Mouse (Mus musculus): ENCODE measurements around the gene Sh3gl3.
"Not testable (repeated sequence)": the region's sequence is repeated elsewhere in the genome, so short reads cannot be mapped to it uniquely, and the experiment has no call there.

Gene Sh3gl3

DNA sequence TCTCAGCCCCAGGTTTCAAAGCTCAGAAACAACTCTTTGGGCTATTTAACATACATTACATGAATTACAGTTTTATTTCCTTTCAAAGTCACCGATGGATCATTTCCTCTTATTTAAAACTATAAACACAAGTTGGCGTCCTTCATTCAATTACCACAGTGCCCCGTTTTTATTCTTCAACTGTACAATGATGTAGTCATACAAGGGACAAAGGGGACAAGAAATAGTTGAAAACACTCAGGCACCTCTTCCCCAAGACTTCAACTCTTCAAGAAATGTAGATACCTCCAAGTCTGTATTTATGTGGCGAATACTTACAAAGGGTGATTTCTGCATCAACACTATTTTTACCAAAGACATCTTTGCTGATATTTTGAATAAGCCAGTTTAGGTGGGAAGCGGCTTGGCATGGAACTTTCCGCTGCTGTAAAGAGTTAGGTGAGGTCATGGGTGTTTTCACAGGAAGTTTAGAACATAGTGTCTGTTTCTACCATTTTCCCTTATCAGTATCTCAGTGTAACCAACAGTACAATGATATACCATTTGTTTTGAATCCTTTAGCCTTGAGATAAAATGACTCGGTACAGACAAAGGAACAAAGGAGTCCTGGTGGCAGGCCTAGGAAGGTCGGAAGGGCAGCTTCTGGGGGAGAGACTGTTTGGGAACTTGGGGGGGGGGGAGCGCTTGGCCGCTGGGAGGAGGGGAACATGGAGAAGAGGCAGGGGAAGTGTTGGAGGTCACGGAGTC lies 62.7 kb downstream of the Sh3gl3 start:
- no peak for DNase-seq

DNA sequence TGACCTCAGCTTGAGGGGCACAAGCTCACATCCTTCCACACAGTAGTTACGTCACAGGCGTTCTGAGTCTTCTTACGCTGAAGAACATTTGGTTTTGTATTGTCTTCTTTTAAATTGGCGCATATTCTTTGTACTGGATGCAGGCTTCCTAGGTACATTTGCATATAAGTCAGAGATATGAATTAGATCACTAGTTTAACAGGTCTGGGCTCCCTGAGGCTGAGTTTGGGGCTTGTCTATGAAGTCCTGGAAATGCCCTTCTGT lies 63.2 kb downstream of the Sh3gl3 start:
- no peak for DNase-seq

DNA sequence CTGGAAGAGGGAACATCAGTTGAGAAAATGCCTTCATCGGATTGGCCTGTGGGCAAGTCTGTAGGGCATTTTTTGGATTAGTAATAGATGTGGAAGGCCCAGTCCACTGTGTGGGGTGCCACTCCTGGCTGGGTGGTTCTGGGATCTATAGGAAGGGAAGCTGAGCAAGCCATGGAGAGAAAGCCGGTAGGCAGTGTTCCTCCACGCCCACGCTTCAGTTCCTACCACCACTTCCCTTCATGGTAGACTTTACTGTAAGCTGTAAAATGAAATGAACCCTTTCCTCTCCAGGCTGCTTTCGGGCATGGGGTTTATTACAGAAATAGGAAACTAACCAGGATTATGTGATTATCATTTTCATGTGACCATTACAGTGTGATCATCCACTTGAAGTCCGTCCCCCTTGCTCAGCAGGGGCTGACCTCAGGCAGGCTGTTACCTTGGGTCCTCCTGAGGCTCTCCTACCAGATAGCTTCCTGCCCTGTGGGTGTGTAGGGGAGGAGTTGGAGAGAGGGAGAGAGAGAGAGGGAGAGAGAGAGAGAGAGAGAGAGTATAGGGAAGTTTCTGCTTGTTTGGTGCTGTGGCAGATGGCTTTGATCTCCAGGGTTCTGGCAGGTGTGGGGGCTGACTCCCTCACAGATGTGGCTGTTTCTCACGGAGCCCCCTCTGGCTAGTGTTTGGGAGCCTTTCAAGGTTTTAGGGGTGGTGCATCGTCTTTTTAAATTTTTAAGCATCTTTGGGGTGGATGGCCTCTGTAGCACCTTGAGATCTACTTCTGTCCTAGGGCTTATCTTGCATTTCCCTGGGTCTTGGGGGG lies 67.0 kb downstream of the Sh3gl3 start:
- DNase-seq: no peak

DNA sequence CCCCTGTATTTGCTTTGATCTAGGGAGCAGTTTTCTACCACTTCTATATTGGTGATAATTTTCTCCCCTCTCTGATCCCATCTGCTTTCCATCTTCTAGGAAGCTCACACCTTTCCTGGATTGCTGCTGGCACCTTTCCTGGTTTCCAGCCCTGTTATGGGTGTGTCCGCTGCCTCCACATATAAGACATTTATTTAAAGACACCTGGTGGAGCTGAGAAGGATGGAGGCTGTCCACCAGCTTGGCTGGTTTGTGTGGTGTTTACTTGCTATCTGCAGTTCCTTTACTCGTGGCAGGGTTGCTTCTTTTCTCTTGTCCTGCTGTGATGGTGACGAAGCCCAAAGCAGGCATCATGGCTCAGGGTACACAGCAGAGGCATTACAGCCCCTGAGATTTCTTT lies 71.1 kb downstream of the Sh3gl3 start:
- DNase-seq: no peak

- DNase-seq: no peak
Observed at GRCm38 (mm10) chr7:82248953-82249695, 75.5 kb downstream of the Sh3gl3 start.

- no peak for DNase-seq
Observed at GRCm38 (mm10) chr7:82253309-82253708, 79.7 kb downstream of the Sh3gl3 start.

DNA sequence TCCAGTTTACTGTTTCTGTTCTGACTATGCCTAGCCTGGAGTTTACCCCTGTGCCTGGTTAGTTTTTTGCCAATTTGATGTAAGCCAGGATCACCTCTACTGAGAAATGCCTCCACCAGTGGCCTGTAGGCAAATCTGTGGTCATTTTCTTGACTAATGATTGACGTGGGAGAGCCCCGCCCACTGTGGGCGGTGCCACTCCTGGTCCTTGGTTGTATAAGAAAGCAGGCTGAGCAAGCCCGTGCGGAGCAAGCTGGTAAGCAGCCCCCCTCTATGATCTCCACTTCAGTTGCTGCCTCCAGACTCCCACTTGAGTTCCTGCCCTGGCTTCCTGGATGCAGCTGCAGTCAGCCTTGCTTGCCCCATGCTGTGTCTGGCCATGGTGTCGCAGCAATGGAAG lies 83.3 kb downstream of the Sh3gl3 start:
- DNase-seq: no peak

GRCm38 (mm10) chr7:82257530-82257929 lies 83.9 kb downstream of the Sh3gl3 start:
- no peak for DNase-seq

- peak in 1 of 2 experiments; percentile 32 for DNase-seq
Observed at GRCm38 (mm10) chr7:82260210-82260609, 86.6 kb downstream of the Sh3gl3 start.

GRCm38 (mm10) chr7:82263141-82263540 lies 89.5 kb downstream of the Sh3gl3 start:
- peak in 1 of 2 experiments; percentile 34 for DNase-seq

- no peak for DNase-seq
Observed at GRCm38 (mm10) chr7:82264119-82264518, 90.5 kb downstream of the Sh3gl3 start.

DNA sequence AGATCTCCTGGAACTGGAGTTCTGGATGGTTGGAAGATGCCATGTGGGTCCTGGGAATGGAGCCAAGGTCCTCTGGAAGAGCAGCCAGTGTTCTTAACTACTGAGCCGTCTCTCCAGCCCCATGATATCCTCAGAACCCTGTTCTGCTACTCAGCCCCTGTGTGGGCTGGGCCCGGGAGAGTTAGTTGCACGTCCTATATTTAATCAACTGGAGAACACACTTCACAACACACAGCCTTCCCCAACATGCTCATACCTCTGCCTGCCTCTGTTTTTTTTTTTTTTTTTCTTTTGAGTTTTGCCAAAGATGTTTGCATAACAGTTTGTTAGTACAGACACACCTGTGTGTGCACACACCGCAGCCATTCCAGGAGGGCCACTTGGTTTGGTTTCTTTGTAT lies 91.7 kb downstream of the Sh3gl3 start:
- DNase-seq: no peak

DNA sequence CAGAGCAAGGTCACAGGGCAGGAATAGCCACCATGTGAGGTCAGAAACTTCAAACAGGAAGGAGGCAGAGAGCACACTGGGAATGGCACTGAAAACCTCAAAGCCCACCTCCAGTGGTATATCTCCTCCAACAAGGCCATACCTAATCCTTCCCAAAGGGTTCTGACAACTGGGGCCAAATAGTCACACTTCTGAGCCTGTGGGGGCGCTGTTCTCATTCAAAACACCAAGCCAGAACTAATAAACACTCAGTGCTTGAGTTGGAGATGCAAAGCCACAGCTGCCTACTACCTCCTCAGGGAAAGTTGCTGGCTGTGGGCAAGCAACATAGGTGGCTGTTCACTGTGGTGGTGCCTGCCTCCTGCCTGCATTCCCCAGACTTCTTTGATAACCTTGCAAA lies 96.3 kb downstream of the Sh3gl3 start:
- no peak for DNase-seq

GRCm38 (mm10) chr7:82271742-82272141 lies 98.1 kb downstream of the Sh3gl3 start:
- no peak for DNase-seq

DNA sequence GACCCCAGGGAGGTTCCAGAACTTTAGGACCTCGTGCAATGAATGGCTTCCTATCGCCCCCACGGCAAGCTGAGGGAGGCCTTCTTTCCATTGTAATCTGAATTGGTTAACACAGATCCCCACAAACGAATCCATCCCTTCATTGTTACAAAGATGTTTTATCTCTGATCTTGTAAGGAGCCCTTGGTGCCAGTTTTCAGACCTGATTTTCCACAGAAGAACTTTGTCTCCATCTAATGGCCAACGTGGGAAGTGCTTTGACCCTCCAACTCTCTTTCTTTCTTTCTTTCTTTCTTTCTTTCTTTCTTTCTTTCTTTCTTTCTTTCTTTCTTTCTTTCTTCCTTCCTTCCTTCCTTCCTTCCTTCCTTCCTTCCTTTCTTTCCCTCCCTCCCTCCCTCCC lies 99.2 kb downstream of the Sh3gl3 start:
- DNase-seq: not testable (repeated sequence)

DNA sequence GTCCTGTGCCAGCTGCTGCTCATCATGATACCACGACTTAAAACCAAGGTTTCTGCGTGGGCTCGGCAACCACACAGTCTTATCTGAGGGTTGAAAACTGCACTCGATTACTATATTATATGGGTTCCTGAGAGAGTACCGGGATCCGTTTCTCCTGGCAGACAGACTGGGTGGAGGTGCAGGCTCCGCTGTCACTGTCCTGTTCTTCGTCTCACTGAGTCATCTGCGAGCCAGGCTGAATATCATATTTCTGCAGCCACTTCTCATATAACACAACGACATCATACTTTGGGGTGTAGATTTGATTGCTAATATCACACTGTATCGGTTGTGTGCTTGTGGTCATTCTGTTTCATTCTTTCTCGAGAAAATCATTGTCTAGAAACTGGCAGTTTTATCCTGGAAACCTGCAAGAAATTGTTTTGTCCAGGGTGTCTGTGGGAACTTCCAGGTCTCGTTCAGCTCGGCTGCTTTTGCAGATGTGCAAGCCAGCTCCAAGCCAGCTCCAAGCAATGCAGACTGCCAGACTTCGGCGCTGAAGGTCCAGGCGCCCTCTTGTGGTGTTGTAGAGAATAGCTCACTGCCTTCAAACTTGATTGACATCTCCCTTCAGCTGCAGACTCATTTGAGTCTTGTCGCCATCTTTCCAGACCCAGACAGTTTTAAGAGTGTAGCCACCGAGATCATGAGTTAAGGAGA lies 100.5 kb downstream of the Sh3gl3 start:
- DNase-seq: no peak

- DNase-seq: no peak
Observed at GRCm38 (mm10) chr7:82274975-82275374, 101.3 kb downstream of the Sh3gl3 start.

GRCm38 (mm10) chr7:82275529-82276204 lies 102.0 kb downstream of the Sh3gl3 start:
- DNase-seq: no peak

DNA sequence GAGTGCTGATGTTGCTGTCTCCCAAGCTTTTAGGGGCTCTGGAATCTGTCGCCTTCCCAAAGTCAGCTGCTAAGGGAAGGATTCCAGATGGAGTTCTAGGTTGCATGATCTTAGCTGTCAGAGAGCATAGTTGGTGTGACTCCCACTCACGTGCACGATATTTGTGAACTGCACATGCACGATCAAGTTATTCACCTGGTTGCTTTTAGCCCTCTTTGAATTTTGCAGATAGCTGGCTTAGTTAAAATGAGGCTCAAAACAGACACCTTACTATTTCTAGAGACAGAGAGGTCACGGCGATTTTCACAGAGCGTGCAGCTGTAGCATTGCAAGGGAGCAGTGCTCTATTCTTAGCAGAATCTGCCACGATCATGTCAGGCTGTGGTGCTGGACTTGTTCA lies 108.4 kb downstream of the Sh3gl3 start:
- DNase-seq: no peak

GRCm38 (mm10) chr7:82282464-82282863 lies 108.8 kb downstream of the Sh3gl3 start:
- DNase-seq: no peak

DNA sequence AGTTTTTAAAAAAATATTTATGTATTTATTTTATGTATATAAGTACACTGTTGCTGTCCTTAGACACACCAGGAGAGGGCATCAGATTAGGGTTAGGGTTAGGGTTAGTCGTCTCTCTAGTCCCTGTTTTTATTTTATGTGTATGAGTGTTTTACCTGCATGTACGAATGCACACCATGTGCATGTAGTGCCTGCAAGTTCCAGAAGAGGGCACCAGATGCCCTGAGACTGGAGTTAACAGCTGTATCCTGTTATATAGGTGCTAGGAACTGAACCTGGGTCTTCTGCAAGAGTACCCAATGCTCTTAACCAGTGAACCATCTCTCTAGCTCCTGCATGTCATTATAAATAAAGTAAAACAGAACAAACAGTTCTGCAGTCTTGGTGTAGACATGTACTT lies 113.6 kb downstream of the Sh3gl3 start:
- no peak for DNase-seq

DNA sequence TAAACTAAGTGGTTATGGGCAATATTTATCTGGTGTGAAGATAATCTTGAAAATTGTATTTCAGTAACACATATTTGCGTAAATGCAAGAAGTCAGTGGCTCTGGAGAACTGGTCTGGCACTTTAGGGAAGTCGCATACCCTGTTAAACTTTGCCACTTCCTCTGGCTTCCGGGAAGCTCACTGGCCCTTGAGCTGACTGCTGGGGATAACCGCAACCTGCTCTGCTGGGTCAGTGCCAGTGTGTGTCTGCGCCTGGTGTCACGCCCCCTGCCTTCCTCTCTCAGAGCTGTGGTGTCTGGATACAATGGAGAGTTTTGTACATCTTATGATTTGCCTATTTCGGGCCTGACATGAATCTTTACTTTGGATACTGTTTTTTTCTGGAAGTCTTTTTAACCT lies 119.8 kb downstream of the Sh3gl3 start:
- DNase-seq: no peak

DNA sequence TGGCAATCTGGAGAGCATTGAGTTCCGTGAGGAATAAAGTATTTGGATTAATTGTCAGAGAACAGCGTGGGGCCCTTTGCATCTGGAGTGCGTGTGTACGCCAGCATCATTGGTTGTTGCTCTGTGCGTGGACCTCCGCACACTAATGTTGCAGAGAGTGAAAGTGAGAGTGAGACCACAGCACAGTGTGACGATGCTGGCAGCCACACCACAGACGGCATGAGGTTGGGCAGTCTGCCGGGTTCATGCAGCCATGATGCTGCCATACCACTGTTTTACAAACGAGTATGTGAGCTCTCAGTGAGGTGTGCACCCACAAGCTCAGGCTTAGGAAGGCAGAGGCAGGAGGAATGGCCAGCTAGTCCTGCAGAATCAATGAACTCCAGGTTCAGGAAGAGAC lies 120.4 kb downstream of the Sh3gl3 start:
- DNase-seq: no peak

All from spleen, adult 18-20 months (tissue).